Comparison of ENCODE assay signal across 8 mouse cellular contexts in the genomic region with DNA sequence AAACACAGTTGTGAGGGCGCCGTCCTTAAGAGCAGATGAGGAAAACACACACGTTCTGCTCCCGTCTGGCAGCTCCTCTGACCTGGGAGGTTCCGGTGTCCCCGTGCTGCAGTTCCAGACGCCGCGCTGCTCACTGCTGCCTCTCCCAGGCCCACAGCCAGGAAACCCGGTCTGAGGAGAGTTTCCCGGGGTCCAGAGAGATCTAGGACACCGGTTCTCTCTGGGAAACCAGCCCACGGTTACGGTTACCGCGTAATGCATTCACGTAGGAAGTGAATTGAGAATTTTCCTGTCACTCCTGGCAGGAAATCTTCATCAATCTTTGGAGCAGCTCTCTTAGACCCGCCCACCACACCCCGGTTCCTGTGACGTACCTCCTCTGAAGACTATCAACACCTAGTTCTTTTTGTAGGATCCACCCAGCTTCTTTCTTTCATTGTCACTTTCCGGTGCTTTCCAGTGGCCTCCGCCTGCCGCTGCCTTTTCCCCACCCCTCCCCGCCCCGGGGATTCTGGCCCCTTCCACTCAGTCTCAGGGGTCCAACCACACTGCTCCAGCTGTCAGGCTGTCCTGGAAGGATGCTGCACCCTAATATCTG.
DNase-seq lines count a peak whose midpoint lies in the region; ATAC-seq and TF ChIP-seq lines count a peak whose summit lies in the region.

No protein-coding gene starts in this region.

- under 1% methylated on average over 25 of the region's 25 CpGs for WGBS in intestine, postnatal 0 days
- WGBS in midbrain, embryonic 10.5 days = under 1% methylated on average over 25 of the region's 25 CpGs

- H3K27me3 ChIP-seq in intestine, postnatal 0 days (replicated peaks; ENCODE audit: control insufficient read depth, insufficient read depth, low read length) = no peaks in the 10 kb centered on the region
- no peaks in the 10 kb centered on the region for H3K27me3 ChIP-seq in midbrain, embryonic 10.5 days (ENCODE audit: low read depth, poor library complexity, severe bottlenecking)

- no peaks in the 10 kb centered on the region for H3K9me3 ChIP-seq in intestine, postnatal 0 days (ENCODE audit: control insufficient read depth)
- H3K9me3 ChIP-seq in midbrain, embryonic 10.5 days (replicated peaks) = peaks cover 20% of the 10 kb centered on the region

- peak; percentile 90 for ATAC-seq in granulocyte monocyte progenitor cell, adult 5-6 weeks (replicated peaks; ENCODE audit: poor library complexity, severe bottlenecking)
- peak; percentile 88 for ATAC-seq in intestine, postnatal 0 days

- intact Hi-C loops in left cerebral cortex, postnatal 36 days (cut with DNase I) = loop anchor here (2.0 to 5.0 kb wide), 2 partner anchors 79 to 128 kb away; a partner anchor contains a TSS

- H3K4me2 ChIP-seq in intestine, postnatal 0 days (replicated peaks; ENCODE audit: low read depth) = peak overlapping the region; percentile 65

- peak; percentile 47 for DNase-seq in urinary bladder, adult 2 months (ENCODE audit: low spot score)
- DNase-seq in urinary bladder, postnatal 10 days (ENCODE audit: low spot score) = no peak
- peak; percentile 82 for DNase-seq in embryo, embryonic 9.5 days (ENCODE audit: extremely low spot score)
- peak; percentile 68 to 75 for DNase-seq in left cerebral cortex, postnatal 36 days (ENCODE audit: low spot score in 2 of 2)
- peak; percentile 67 for DNase-seq in midbrain, embryonic 10.5 days (ENCODE audit: low spot score)
- DNase-seq in right cerebral cortex, postnatal 4 days = peak; percentile 58

- H3K4me1 ChIP-seq in intestine, postnatal 0 days (replicated peaks; ENCODE audit: control insufficient read depth, insufficient read depth, low read length) = no peaks in the 10 kb centered on the region
- H3K4me1 ChIP-seq in midbrain, embryonic 10.5 days = peaks cover 11% of the 10 kb centered on the region

- H3K27ac ChIP-seq in intestine, postnatal 0 days (ENCODE audit: low read depth, low read length) = 0 out of 2 replicates have a peak overlapping the region, but pooled peaks have one; percentile 28
- peak overlapping the region; percentile 87 for H3K27ac ChIP-seq in midbrain, embryonic 10.5 days (replicated peaks)

- H3K36me3 ChIP-seq in intestine, postnatal 0 days (ENCODE audit: control insufficient read depth, insufficient read depth) = no peaks in the 10 kb centered on the region
- peaks cover 19% of the 10 kb centered on the region for H3K36me3 ChIP-seq in midbrain, embryonic 10.5 days

- H3K4me3 ChIP-seq in intestine, postnatal 0 days (ENCODE audit: low read depth, low read length) = peak overlapping the region; percentile 62
- H3K4me3 ChIP-seq in midbrain, embryonic 10.5 days = peak overlapping the region; percentile 68

- peak overlapping the region; percentile 51 for H3K9ac ChIP-seq in intestine, postnatal 0 days (ENCODE audit: low read depth, low read length)

- TF ChIP-seq CTCF in intestine, postnatal 0 days (IDR thresholded peaks at IDR 0.05; ENCODE audit: low read depth) = peak; percentile 45
